Mouse (Mus musculus): Measurements from ENCODE around the gene Pef1. TPM values are rescaled to one million over a fixed set of nuclear protein-coding genes. Genes with fewer than 3 reads are reported as not detected.

The Pef1 gene
- polyA plus RNA-seq, 1 experiment from 2014 or later = 63.5 TPM

- Histone ChIP-seq H3K4me1 (ENCODE audit: control insufficient read depth, insufficient read depth, low read length) (peaks cover 67% of the 10 kb centered on the region), H3K27me3 (ENCODE audit: control insufficient read depth, insufficient read depth, low read length) (no peaks in the 10 kb centered on the region), H3K36me3 (ENCODE audit: control insufficient read depth, insufficient read depth, low read length) (no peaks in the 10 kb centered on the region), H3K9ac (ENCODE audit: low read length) (peak overlapping the region; percentile 59), H3K9me3 (replicated peaks; ENCODE audit: control insufficient read depth, low read length) (no peaks in the 10 kb centered on the region), H3K4me2 (ENCODE audit: low read depth, low read length) (peak overlapping the region; percentile 42), H3K4me3 (replicated peaks; ENCODE audit: low read length) (peak overlapping the region; percentile 9), H3K27ac (ENCODE audit: low read length) (peak overlapping the region; percentile 68)
- no peak for ATAC-seq (ENCODE audit: insufficient read depth, low FRiP score)
- WGBS = 41% methylated on average over 11 of the region's 11 CpGs
Measured at GRCm38 (mm10) chr4:130171951-130172765, 69.8 kb downstream of the Pef1 start.

- Histone ChIP-seq H3K27me3 (ENCODE audit: control insufficient read depth, insufficient read depth, low read length) (no peaks in the 10 kb centered on the region), H3K27ac (ENCODE audit: low read length) (peak overlapping the region; percentile 83), H3K4me1 (ENCODE audit: control insufficient read depth, insufficient read depth, low read length) (peaks cover 63% of the 10 kb centered on the region), H3K4me2 (ENCODE audit: low read depth, low read length) (peak overlapping the region; percentile 60), H3K9me3 (replicated peaks; ENCODE audit: control insufficient read depth, low read length) (no peaks in the 10 kb centered on the region), H3K36me3 (ENCODE audit: control insufficient read depth, insufficient read depth, low read length) (no peaks in the 10 kb centered on the region), H3K9ac (ENCODE audit: low read length) (peak overlapping the region; percentile 68), H3K4me3 (replicated peaks; ENCODE audit: low read length) (peak overlapping the region; percentile 46)
- WGBS = 55% methylated on average over 11 of the region's 11 CpGs
- no peak for ATAC-seq (ENCODE audit: insufficient read depth, low FRiP score)
Measured at GRCm38 (mm10) chr4:130173060-130173822, 70.9 kb downstream of the Pef1 start.

GRCm38 (mm10) chr4:130173911-130174311, 71.6 kb downstream of the Pef1 start:
- H3K36me3 ChIP-seq (ENCODE audit: control insufficient read depth, insufficient read depth, low read length) = no peaks in the 10 kb centered on the region
- H3K9ac ChIP-seq (ENCODE audit: low read length) = peak overlapping the region; percentile 68
- peaks cover 56% of the 10 kb centered on the region for H3K4me1 ChIP-seq (ENCODE audit: control insufficient read depth, insufficient read depth, low read length)
- no peaks in the 10 kb centered on the region for H3K9me3 ChIP-seq (replicated peaks; ENCODE audit: control insufficient read depth, low read length)
- no peaks in the 10 kb centered on the region for H3K27me3 ChIP-seq (ENCODE audit: control insufficient read depth, insufficient read depth, low read length)
- H3K4me3 ChIP-seq (replicated peaks; ENCODE audit: low read length) = peak overlapping the region; percentile 46
- peak overlapping the region; percentile 83 for H3K27ac ChIP-seq (ENCODE audit: low read length)
- WGBS = 29% methylated on average over 19 of the region's 19 CpGs
- H3K4me2 ChIP-seq (ENCODE audit: low read depth, low read length) = peak overlapping the region; percentile 60
- ATAC-seq (ENCODE audit: insufficient read depth, low FRiP score) = no peak

DNA sequence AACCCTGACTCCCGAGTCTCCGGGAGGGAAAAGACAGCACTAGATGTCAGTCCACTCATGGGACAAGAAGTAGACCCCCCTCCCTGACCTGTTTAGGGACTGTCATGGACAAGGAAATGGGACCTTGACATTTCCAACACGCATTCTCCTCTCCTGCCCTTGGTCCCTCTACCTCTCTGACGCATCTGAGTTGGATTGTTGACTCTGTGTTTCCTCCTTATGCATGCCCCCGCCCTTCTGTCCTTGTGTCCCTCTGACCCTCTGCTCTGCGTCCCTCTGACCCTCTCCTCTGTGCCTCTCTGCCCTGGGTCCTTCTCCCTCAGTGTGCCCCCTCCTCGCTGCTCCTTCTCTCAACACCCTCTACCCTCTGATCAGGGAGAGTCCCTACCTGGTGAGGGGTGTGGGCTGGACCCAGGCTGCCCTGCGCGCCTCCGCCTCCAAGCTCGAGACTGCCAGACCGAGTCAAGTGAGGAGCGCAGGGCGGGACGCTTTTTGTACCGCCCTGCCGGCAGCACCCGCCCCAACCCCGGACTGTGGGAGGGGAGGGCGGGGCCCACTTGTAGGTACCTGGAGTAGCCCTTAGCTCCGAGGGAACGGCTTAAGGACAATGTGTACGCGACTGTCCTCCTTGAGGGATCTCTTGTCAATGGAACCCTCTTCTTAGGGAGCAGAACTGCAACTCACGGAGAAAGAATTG, 72.1 kb downstream of the Pef1 start:
- Histone ChIP-seq H3K9me3 (replicated peaks; ENCODE audit: control insufficient read depth, low read length) (no peaks in the 10 kb centered on the region), H3K4me1 (ENCODE audit: control insufficient read depth, insufficient read depth, low read length) (peaks cover 50% of the 10 kb centered on the region)

GRCm38 (mm10) chr4:130175072-130175711, 72.8 kb downstream of the Pef1 start, which contains the start of gene Tinagl1:
Gene Tinagl1, minus strand, starts transcription at chr4:130175122.
- 6% methylated on average over 14 of the region's 14 CpGs for WGBS
- H3K9ac ChIP-seq (ENCODE audit: low read length) = peak within 1 kb of the TSS; percentile 68
- H3K27me3 ChIP-seq (ENCODE audit: control insufficient read depth, insufficient read depth, low read length) = no peaks in the 10 kb centered on the region
- peak within 1 kb of the TSS; percentile 46 for H3K4me3 ChIP-seq (replicated peaks; ENCODE audit: low read length)
- peak; percentile 14; the same call in 1 of the 2 replicates for ATAC-seq (ENCODE audit: insufficient read depth, low FRiP score)
- H3K9me3 ChIP-seq (replicated peaks; ENCODE audit: control insufficient read depth, low read length) = no peaks in the 10 kb centered on the region
- peak within 1 kb of the TSS; percentile 83 for H3K27ac ChIP-seq (ENCODE audit: low read length)
- peaks cover 50% of the 10 kb centered on the region for H3K4me1 ChIP-seq (ENCODE audit: control insufficient read depth, insufficient read depth, low read length)
- no peaks in the 10 kb centered on the region for H3K36me3 ChIP-seq (ENCODE audit: control insufficient read depth, insufficient read depth, low read length)
- H3K4me2 ChIP-seq (ENCODE audit: low read depth, low read length) = peak within 1 kb of the TSS; percentile 60

More for the DNA sequence above, 72.1 kb downstream of the Pef1 start:
- 2% methylated on average over 25 of the region's 25 CpGs for WGBS
- H3K36me3 ChIP-seq (ENCODE audit: control insufficient read depth, insufficient read depth, low read length) = no peaks in the 10 kb centered on the region
- peak overlapping the region; percentile 46 for H3K4me3 ChIP-seq (replicated peaks; ENCODE audit: low read length)
- no peaks in the 10 kb centered on the region for H3K27me3 ChIP-seq (ENCODE audit: control insufficient read depth, insufficient read depth, low read length)
- ATAC-seq (ENCODE audit: insufficient read depth, low FRiP score) = peak; percentile 85
- H3K9ac ChIP-seq (ENCODE audit: low read length) = peak overlapping the region; percentile 68
- H3K27ac ChIP-seq (ENCODE audit: low read length) = peak overlapping the region; percentile 83
- peak overlapping the region; percentile 60 for H3K4me2 ChIP-seq (ENCODE audit: low read depth, low read length)

- H3K4me1 ChIP-seq (ENCODE audit: control insufficient read depth, insufficient read depth, low read length) = peaks cover 49% of the 10 kb centered on the region
- no peaks in the 10 kb centered on the region for H3K27me3 ChIP-seq (ENCODE audit: control insufficient read depth, insufficient read depth, low read length)
- H3K4me2 ChIP-seq (ENCODE audit: low read depth, low read length) = no peak overlapping the region
- no peak overlapping the region for H3K9ac ChIP-seq (ENCODE audit: low read length)
- no peak for ATAC-seq (ENCODE audit: insufficient read depth, low FRiP score)
- no peak overlapping the region for H3K4me3 ChIP-seq (replicated peaks; ENCODE audit: low read length)
- H3K27ac ChIP-seq (ENCODE audit: low read length) = no peak overlapping the region
- 73% methylated on average over 5 of the region's 5 CpGs for WGBS
- H3K36me3 ChIP-seq (ENCODE audit: control insufficient read depth, insufficient read depth, low read length) = no peaks in the 10 kb centered on the region
- H3K9me3 ChIP-seq (replicated peaks; ENCODE audit: control insufficient read depth, low read length) = no peaks in the 10 kb centered on the region
Measured at GRCm38 (mm10) chr4:130176156-130176720, 73.9 kb downstream of the Pef1 start.

DNA sequence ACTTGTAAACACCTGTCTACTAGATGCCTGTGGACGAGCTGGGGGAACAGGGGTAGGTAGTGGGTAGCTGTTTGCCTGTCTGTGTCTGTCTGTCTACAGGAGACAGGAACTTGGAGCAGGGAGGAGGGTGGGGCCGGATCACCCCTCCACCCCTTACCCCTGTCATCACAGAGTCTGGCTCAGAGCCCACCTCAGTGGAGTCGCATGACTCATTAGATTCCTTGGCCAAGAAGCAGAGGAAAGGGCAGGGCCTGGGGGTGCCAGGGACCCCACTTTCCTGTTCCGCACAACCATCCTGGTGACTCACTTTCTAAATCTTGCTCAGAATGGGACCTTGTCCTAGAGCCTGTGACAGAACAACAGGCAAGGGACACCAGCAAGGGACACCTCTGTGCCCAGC, 74.7 kb downstream of the Pef1 start:
- WGBS = 43% methylated on average over 4 of the region's 4 CpGs
- H3K4me1 ChIP-seq (ENCODE audit: control insufficient read depth, insufficient read depth, low read length) = peaks cover 40% of the 10 kb centered on the region
- H3K4me3 ChIP-seq (replicated peaks; ENCODE audit: low read length) = no peak overlapping the region
- peak overlapping the region; percentile 36; the same call in 1 of the 2 replicates for H3K9ac ChIP-seq (ENCODE audit: low read length)
- H3K27ac ChIP-seq (ENCODE audit: low read length) = peak overlapping the region; percentile 61
- no peak overlapping the region for H3K4me2 ChIP-seq (ENCODE audit: low read depth, low read length)
- no peak; the same call in 1 of the 2 replicates for ATAC-seq (ENCODE audit: insufficient read depth, low FRiP score)
- no peaks in the 10 kb centered on the region for H3K36me3 ChIP-seq (ENCODE audit: control insufficient read depth, insufficient read depth, low read length)
- H3K9me3 ChIP-seq (replicated peaks; ENCODE audit: control insufficient read depth, low read length) = no peaks in the 10 kb centered on the region
- H3K27me3 ChIP-seq (ENCODE audit: control insufficient read depth, insufficient read depth, low read length) = no peaks in the 10 kb centered on the region

- 66% methylated on average over 7 of the region's 7 CpGs for WGBS
- Histone ChIP-seq H3K9me3 (replicated peaks; ENCODE audit: control insufficient read depth, low read length) (no peaks in the 10 kb centered on the region), H3K9ac (ENCODE audit: low read length) (peak overlapping the region; percentile 47), H3K27me3 (ENCODE audit: control insufficient read depth, insufficient read depth, low read length) (no peaks in the 10 kb centered on the region), H3K4me1 (ENCODE audit: control insufficient read depth, insufficient read depth, low read length) (peaks cover 36% of the 10 kb centered on the region), H3K27ac (ENCODE audit: low read length) (peak overlapping the region; percentile 61), H3K4me3 (replicated peaks; ENCODE audit: low read length) (no peak overlapping the region), H3K36me3 (ENCODE audit: control insufficient read depth, insufficient read depth, low read length) (no peaks in the 10 kb centered on the region), H3K4me2 (ENCODE audit: low read depth, low read length) (no peak overlapping the region)
- ATAC-seq (ENCODE audit: insufficient read depth, low FRiP score) = no peak
Measured at GRCm38 (mm10) chr4:130177536-130177935, 75.2 kb downstream of the Pef1 start.

All from stomach, embryonic 16.5 days (tissue).